In genomic region chr15:60537191-60537590, GRCm38 (mm10) we compare ENCODE assay signal across 17 mouse cellular contexts.
"Had no signal": no experiment of that assay in that cellular context is flagged by ENCODE, and none has a peak within 500 bp of the region (broad histone marks: within the 10 kb centered on the region; RNA-seq: fewer than 3 reads in every experiment).

No protein-coding gene starts in this region.

- H3K4me1 ChIP-seq: limb, embryonic 13.5 days; liver, embryonic 13.5 days; stomach, embryonic 15.5 days had no signal

- H3K27me3 ChIP-seq: limb, embryonic 13.5 days; liver, embryonic 13.5 days; stomach, embryonic 15.5 days had no signal

- DNase-seq: layer of hippocampus, adult 9-11 months; liver, embryonic 13.5 days; lung, adult 2 months; lung, postnatal 14 days; lung, postnatal 4 days; midbrain, embryonic 14.5 days; spleen, adult 18-20 months; thymus, adult 2 months; thymus, postnatal 14 days; thymus, postnatal 4 days had no signal

- H3K4me3 ChIP-seq: layer of hippocampus, adult 2 months; limb, embryonic 13.5 days; liver, embryonic 13.5 days; stomach, embryonic 15.5 days had no signal

- ATAC-seq: hindbrain, postnatal 0 days; inflammation-experienced regulatory T-cells, adult 6 months; intestine, embryonic 16.5 days had no signal

- H3K9ac ChIP-seq: limb, embryonic 13.5 days; liver, embryonic 13.5 days; stomach, embryonic 15.5 days had no signal

- H3K27ac ChIP-seq: hindbrain, postnatal 0 days; layer of hippocampus, adult 2 months; limb, embryonic 13.5 days; liver, embryonic 13.5 days; stomach, embryonic 15.5 days had no signal

- H3K36me3 ChIP-seq: limb, embryonic 13.5 days; liver, embryonic 13.5 days; stomach, embryonic 15.5 days had no signal

- H3K9me3 ChIP-seq: limb, embryonic 13.5 days; liver, embryonic 13.5 days; stomach, embryonic 15.5 days had no signal

- H3K4me2 ChIP-seq: limb, embryonic 13.5 days; liver, embryonic 13.5 days; midbrain, embryonic 11.5 days; stomach, embryonic 15.5 days had no signal
